Mouse (Mus musculus) spleen, adult 18-20 months (tissue): ENCODE measurements around the gene Eid3.

Source experiments
- DNase-seq, 2 experiments: peaks; one replicate each; pipeline ENCODE4 v3.0.0; 2022; ENCODE audit warnings: mixed read lengths in 2 of 2

Gene Eid3

GRCm38 (mm10) chr10:82913772-82914171 lies 47.3 kb downstream of the Eid3 start:
- DNase-seq: no peak
